Mouse (Mus musculus) embryonic facial prominence, embryonic 14.5 days (tissue): Measurements from ENCODE around the gene Slc46a1. TPM values are rescaled to one million over a fixed set of nuclear protein-coding genes. Genes with fewer than 3 reads are reported as not detected.
A peak's percentile ranks its signal among the peaks of the same experiment; 100 is the strongest.

Experiments
- ATAC-seq: fragments of 200-750 bp; cut with Nextera tagmentation; 2 replicates; pipeline ENCODE4 v1.8.0; 2017; ENCODE audit warnings: low read depth, moderate number of reproducible peaks, moderate TSS enrichment
- DNase-seq: peaks from one replicate; pipeline ENCODE4 v3.0.0-alpha.2; 2015; ENCODE audit warnings: low spot score
- H3K27ac ChIP-seq: fragments of 300-500 bp; sonication (generic); replicated peaks from 2 replicates; pipeline ENCODE4 v1.5.1; 2014; ENCODE audit warnings: low read depth, mild to moderate bottlenecking, low read length, moderate library complexity
- H3K27me3 ChIP-seq: fragments of 300-500 bp; sonication (generic); replicated peaks from 2 replicates; pipeline ENCODE4 v1.6.1; 2014; ENCODE audit warnings: low read length; ENCODE audit not compliant: control insufficient read depth, insufficient read depth
- H3K36me3 ChIP-seq: fragments of 300-500 bp; sonication (generic); 2 replicates; pipeline ENCODE4 v1.6.1; 2014; ENCODE audit warnings: low read length, mixed read lengths; ENCODE audit not compliant: control insufficient read depth, insufficient read depth
- H3K4me1 ChIP-seq: fragments of 300-500 bp; sonication (generic); 2 replicates; pipeline ENCODE4 v1.6.1; 2014; ENCODE audit warnings: antibody characterized with exemption, low read length; ENCODE audit not compliant: control insufficient read depth, insufficient read depth
- H3K4me2 ChIP-seq: fragments of 300-500 bp; sonication (generic); 2 replicates; pipeline ENCODE4 v1.6.1; 2014; ENCODE audit warnings: low read depth, mild to moderate bottlenecking, low read length, moderate library complexity, mixed read lengths
- H3K4me3 ChIP-seq: fragments of 300-500 bp; sonication (generic); 2 replicates; pipeline ENCODE4 v1.5.1; 2014; ENCODE audit warnings: low read depth, mild to moderate bottlenecking, low read length
- H3K9ac ChIP-seq: fragments of 300-500 bp; sonication (generic); 2 replicates; pipeline ENCODE4 v1.6.1; 2014; ENCODE audit warnings: low read depth, mild to moderate bottlenecking, low read length, moderate library complexity, mixed read lengths
- H3K9me3 ChIP-seq: fragments of 300-500 bp; sonication (generic); 2 replicates; pipeline ENCODE4 v1.6.1; 2016; ENCODE audit warnings: low read length; ENCODE audit not compliant: control insufficient read depth
- whole genome bisulfite sequencing: fragments of 180-500 bp; shearing (Covaris S2); extraction: QIAGEN DNeasy Blood & Tissue Kit; methylation state at CpG from one replicate; pipeline ENCODE4 v1.1.7; 2014; 5-methylcytosine and 5-hydroxymethylcytosine counted together
- polyA plus RNA-seq: library from polyadenylated mRNA; unstranded; fragments of >200 nt; fragmentation: Nextera tagmentation; extraction: Ambion mirVana; gene quantifications from 2 replicates; pipeline ENCODE4 v1.2.1, GENCODE M21; 2014

Slc46a1 gene
- polyA plus RNA-seq, 1 experiment from 2014 or later = 12.6 TPM

DNA sequence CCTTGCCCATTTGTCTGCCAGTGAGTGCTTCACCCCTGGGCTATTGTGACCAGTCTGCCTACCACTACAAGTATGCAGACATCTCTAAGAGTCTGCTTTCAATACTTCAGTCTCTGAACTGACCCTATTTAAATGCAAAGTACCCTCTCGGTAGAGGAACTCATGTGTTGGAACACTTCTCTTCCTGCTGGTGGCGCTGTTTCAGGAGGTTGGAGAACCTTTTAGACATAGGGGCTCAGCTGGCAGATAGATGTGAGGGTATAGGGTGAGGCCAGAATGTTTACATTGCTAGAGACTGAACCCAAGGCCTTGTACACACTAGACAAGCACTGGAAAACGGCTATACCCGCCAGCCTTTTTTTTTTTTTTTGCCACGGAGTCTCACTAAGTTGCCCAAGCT lies 37.2 kb upstream of the Slc46a1 start:
- DNase-seq = no peak
- WGBS = 79% methylated on average over 5 of the region's 5 CpGs
- no peaks in the 10 kb centered on the region for H3K27me3 ChIP-seq
- no peak overlapping the region for H3K4me3 ChIP-seq
- no peaks in the 10 kb centered on the region for H3K36me3 ChIP-seq
- no peaks in the 10 kb centered on the region for H3K4me1 ChIP-seq
- H3K4me2 ChIP-seq = no peak overlapping the region
- no peak overlapping the region for H3K27ac ChIP-seq
- no peaks in the 10 kb centered on the region for H3K9me3 ChIP-seq
- no peak for ATAC-seq
- H3K9ac ChIP-seq = no peak overlapping the region

DNA sequence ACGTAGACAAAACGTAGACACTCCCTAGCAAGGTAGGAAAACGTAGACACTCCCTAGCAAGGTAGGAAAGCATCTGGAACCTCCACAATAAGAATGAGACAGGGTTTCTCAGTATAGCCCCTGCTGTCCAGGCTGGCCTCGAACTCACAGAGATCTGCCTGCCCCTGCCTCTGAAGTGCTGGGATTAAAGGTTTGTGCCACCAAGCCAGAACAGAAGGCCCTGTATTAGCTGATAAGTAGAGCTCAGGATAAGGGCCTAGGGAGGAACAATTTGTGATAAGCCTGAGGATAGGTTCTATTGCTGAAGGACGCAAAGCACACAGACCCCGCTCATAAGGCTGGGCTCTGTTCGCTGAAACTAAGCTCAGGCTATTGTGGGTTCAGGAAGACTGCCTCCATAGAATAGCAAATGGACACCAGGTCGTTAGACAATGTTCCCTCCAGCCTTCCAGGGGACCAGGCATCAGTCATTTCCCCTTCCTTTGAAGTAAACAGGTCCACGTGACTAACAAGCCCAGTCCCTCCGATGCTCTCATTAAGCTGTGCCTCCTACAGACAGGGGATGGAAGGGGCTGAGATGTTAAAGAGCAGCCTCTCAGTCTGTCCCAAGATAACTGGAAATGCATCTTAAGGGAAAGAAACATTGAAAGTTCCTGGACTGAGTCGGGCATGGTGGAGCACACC lies 35.2 kb upstream of the Slc46a1 start:
- no peak for DNase-seq
- Histone ChIP-seq H3K4me3 (no peak overlapping the region), H3K27ac (no peak overlapping the region), H3K9me3 (no peaks in the 10 kb centered on the region), H3K9ac (no peak overlapping the region), H3K4me2 (no peak overlapping the region), H3K4me1 (no peaks in the 10 kb centered on the region), H3K27me3 (no peaks in the 10 kb centered on the region), H3K36me3 (no peaks in the 10 kb centered on the region)
- ATAC-seq = no peak
- 56% methylated on average over 11 of the region's 11 CpGs for WGBS

DNA sequence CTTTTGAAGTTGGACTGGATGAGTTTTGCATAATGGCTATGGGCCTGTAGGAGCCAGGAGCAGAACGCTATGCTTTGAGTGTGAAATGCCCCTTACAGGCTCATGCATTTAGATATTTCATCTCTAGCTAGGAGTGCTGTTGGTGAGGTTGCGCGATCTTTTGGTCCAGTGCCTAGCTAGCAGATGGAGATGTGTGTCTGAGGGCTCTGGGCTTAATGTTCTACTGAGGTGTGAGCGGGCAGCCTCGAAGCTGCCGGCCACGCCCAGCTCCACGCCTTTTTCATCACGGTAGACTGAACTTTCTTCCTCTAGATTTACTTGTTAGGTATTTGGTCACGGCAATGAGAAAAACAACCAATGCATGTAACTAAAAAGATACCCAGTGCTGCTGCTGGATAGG lies 34.3 kb upstream of the Slc46a1 start:
- no peak for DNase-seq
- no peaks in the 10 kb centered on the region for H3K9me3 ChIP-seq
- H3K4me3 ChIP-seq = no peak overlapping the region
- H3K9ac ChIP-seq = no peak overlapping the region
- peaks cover 6% of the 10 kb centered on the region for H3K4me1 ChIP-seq
- H3K36me3 ChIP-seq = no peaks in the 10 kb centered on the region
- no peak overlapping the region for H3K4me2 ChIP-seq
- H3K27ac ChIP-seq = no peak overlapping the region
- H3K27me3 ChIP-seq = no peaks in the 10 kb centered on the region
- no peak for ATAC-seq
- WGBS = 86% methylated on average over 10 of the region's 10 CpGs

DNA sequence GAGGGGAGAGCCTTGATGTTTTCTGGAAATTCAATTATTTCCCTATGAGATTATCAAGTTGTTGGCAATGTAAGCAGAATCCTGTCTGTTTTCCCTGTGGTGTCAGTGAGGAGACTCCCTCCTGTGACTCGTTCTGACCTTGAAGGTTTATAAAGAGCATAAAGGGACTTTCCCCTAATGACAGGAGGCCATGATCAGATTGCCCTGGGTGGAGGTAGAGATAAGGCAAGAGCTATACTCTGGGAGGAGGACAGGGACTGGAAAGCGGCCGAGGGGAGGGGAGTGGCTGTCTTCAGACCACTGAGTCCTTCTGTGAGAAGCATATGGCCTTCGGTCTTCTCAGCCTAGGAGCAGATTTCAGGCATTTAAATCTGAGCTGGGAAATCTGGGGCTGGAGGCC lies 31.4 kb upstream of the Slc46a1 start:
- Histone ChIP-seq H3K4me1 (peaks cover 8% of the 10 kb centered on the region), H3K27ac (no peak overlapping the region), H3K4me2 (no peak overlapping the region), H3K27me3 (no peaks in the 10 kb centered on the region), H3K9me3 (no peaks in the 10 kb centered on the region), H3K9ac (no peak overlapping the region), H3K36me3 (no peaks in the 10 kb centered on the region), H3K4me3 (no peak overlapping the region)
- 77% methylated on average over 4 of the region's 4 CpGs for WGBS
- DNase-seq = no peak
- ATAC-seq = no peak

DNA sequence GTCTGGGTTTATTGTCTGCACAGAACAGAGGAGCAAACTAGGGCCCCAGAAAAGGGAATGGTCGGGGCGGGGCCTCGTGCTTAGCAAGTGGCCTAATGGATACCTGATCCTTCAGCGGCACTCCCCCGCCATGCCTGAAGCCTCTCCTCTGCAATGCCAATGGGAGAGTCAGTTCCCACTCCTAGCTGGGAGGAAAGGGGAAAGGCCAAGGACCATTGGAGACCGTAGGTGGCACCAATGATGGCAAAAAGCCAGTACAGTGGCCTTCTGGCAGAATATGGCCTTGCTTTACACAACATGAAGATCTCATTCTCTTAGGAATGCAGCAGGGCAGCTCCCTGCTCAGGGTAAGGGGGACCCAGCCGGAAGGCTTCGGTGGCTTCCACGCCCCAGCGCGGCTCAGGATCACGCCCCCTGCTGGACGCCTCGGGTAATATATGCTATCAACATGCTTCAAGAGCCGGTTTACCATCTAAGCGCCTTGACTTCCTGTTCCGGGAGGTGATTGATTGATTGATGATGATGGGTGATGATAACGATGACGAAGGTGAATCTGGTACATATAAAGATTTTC lies 29.6 kb upstream of the Slc46a1 start:
- H3K27ac ChIP-seq = peak overlapping the region; percentile 35; the same call in 1 of the 2 replicates
- DNase-seq (peak; percentile 74), ATAC-seq (peak; percentile 89)
- H3K9ac ChIP-seq = no peak overlapping the region
- H3K9me3 ChIP-seq = no peaks in the 10 kb centered on the region
- H3K4me2 ChIP-seq = peak overlapping the region; percentile 18
- H3K36me3 ChIP-seq = no peaks in the 10 kb centered on the region
- 3% methylated on average over 19 of the region's 19 CpGs for WGBS
- H3K4me3 ChIP-seq = no peak overlapping the region
- H3K4me1 ChIP-seq = peaks cover 8% of the 10 kb centered on the region
- no peaks in the 10 kb centered on the region for H3K27me3 ChIP-seq

DNA sequence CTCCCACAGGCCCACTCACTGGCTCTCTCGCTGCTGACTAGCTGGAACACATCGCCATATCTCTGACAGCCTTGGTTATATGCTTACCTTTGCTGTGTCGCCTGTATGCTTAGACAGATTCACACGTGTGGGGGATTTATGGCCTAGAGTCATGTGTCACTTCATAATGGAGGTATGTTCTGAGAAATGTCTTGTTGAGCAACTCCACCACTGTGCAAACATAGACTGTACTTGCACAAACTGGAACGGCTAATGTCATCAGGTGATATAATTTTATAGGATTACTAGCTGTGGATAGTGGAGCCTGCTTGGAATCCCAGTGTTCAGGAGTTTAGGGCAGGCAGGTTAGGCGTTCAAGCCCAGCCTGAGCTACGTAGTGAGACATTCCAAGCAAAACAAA lies 28.3 kb upstream of the Slc46a1 start:
- WGBS = 87% methylated on average over 7 of the region's 7 CpGs
- no peaks in the 10 kb centered on the region for H3K9me3 ChIP-seq
- peaks cover 8% of the 10 kb centered on the region for H3K4me1 ChIP-seq
- H3K4me2 ChIP-seq = no peak overlapping the region
- no peaks in the 10 kb centered on the region for H3K36me3 ChIP-seq
- no peaks in the 10 kb centered on the region for H3K27me3 ChIP-seq
- ATAC-seq = no peak
- DNase-seq = no peak
- H3K9ac ChIP-seq = no peak overlapping the region
- H3K27ac ChIP-seq = no peak overlapping the region
- H3K4me3 ChIP-seq = no peak overlapping the region

DNA sequence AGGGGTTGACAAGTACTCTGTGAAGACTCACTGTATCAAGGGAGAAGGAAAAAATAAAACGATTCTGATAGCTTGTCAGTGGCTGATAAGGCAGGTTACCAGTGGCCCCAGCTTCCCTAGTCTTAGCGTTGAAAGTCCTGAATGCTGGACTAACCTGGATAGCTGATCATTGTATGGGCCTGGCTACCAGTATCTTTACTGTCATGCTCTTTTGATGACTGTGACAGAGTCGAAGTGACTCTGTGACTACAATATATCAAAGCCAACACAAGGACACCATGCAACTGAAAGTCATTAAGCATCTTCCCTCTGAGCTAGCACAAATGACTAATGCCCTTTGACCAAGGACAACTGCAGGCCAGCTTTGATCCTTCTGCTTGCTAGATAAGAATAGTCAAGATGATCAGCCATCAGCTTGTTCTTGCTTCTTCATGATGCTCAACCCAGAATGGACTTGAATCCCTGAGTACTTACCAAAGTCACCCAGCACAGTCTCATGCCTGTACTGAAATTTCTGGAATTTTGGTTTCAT lies 27.0 kb upstream of the Slc46a1 start:
- Histone ChIP-seq H3K4me1 (peaks cover 8% of the 10 kb centered on the region), H3K36me3 (no peaks in the 10 kb centered on the region), H3K4me2 (no peak overlapping the region), H3K4me3 (no peak overlapping the region), H3K9me3 (no peaks in the 10 kb centered on the region), H3K9ac (no peak overlapping the region), H3K27ac (no peak overlapping the region), H3K27me3 (no peaks in the 10 kb centered on the region)
- WGBS = 80% methylated on average over 3 of the region's 3 CpGs
- ATAC-seq = no peak
- no peak for DNase-seq

DNA sequence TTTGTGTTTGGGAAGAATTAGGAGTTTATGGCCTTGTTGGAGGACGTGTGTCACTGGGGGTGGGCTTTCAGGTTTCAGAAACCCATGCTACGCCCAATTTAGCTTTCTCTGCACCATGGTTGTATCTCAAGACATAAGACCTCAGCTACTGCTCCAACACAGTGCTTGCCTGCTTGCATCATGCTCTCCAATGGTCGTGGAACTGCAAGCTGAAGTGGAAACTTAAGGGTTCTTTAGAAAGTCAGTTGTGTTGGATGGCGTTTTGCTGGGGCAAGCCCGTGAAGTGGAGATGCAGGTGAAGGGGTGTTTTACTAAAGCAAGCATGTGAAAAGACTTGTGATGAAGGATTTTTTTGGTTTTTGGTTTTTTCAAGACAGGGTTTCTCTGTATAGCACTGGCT lies 22.4 kb upstream of the Slc46a1 start:
- Histone ChIP-seq H3K27me3 (no peaks in the 10 kb centered on the region), H3K36me3 (no peaks in the 10 kb centered on the region), H3K4me1 (no peaks in the 10 kb centered on the region), H3K27ac (no peak overlapping the region), H3K9me3 (no peaks in the 10 kb centered on the region), H3K4me2 (no peak overlapping the region), H3K9ac (no peak overlapping the region), H3K4me3 (no peak overlapping the region)
- ATAC-seq (no peak), DNase-seq (no peak)
- 77% methylated on average over 5 of the region's 5 CpGs for WGBS

DNA sequence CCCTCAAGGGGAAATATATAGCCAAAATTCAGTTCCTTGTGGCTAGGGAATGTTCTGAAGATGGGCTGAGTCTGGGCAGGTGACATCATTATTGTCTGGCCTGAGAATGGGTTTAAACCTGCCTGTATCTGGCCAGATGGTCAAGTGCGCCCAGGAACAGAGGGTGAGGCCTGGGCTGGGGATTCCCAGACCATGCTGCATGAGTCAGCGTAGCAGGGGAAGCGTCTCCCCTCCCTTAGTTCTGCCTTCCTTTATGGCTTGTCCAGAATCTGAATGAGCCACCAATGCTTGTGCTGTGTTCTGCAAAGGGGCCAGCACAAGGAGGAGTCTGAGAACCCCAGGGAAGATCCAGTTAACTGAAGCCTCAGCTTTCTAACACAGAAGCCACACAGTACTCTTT lies 18.3 kb upstream of the Slc46a1 start:
- Histone ChIP-seq H3K4me2 (no peak overlapping the region), H3K4me3 (no peak overlapping the region), H3K9me3 (no peaks in the 10 kb centered on the region), H3K9ac (no peak overlapping the region), H3K36me3 (no peaks in the 10 kb centered on the region), H3K4me1 (no peaks in the 10 kb centered on the region), H3K27me3 (no peaks in the 10 kb centered on the region), H3K27ac (no peak overlapping the region)
- WGBS = 76% methylated on average over 3 of the region's 3 CpGs
- ATAC-seq (no peak), DNase-seq (no peak)
